Mouse (Mus musculus) heart, adult 2 months (tissue): Measurements from ENCODE around the gene H13.

ENCODE experiments used
- CTCF ChIP-seq: fragments of 200-600 bp; IDR thresholded peaks from 2 replicates; pipeline ENCODE4 v1.8.1; 2022; ENCODE audit warnings: antibody characterized with exemption, mild to moderate bottlenecking, moderate library complexity
- EP300 ChIP-seq: fragments of 200-500 bp; IDR thresholded peaks from 2 replicates; pipeline ENCODE4 v1.6.1; 2011; ENCODE audit warnings: low read depth, low read length, control low read depth; ENCODE audit not compliant: insufficient read depth
- POLR2A ChIP-seq: fragments of 200-500 bp; IDR thresholded peaks from 2 replicates; pipeline ENCODE4 v1.6.1; 2011; ENCODE audit warnings: mild to moderate bottlenecking, low read depth, low read length, control low read depth; ENCODE audit not compliant: insufficient read depth

DNA sequence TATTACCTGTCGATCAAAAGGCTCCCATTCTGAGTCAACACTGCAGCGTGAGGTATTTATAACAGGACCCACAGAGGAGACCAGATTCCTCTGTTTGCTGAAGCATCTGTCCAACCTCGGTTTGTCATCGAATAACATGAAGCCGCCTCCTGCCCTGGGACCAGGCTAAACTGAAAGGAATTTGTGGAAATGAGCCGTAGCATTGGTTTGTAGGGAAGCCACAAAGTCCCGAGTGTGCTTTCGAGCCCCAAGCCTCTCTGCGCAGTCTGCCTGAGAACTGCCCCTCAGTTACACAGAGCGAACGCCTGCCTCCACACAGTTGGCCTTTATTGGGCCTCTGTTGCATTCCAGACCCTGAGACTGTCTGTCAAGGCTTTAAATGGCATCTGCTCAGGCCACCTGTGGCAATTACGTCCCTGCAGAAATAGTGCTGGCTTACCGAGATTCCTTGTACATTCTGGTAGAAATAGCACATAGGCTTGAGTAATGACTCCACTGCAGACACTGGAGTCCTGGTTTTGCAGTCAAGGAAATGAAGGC is 6.1 kb downstream of the H13 start:
- no peak for TF ChIP-seq CTCF
- TF ChIP-seq POLR2A, result no peak
- TF ChIP-seq EP300, result no peak
